In genomic region chr1:74773136-74773535, GRCm38 (mm10) we compare ENCODE assay signal across 8 mouse cellular contexts. TPM values are rescaled to one million over a fixed set of nuclear protein-coding genes. Genes with fewer than 3 reads are reported as not detected.
DNase-seq lines count a peak whose midpoint lies in the region; ATAC-seq and TF ChIP-seq lines count a peak whose summit lies in the region.

No protein-coding gene starts in this region.

- CTCF ChIA-PET in Patski (lab: Charles Lee) = interaction anchor here (0.9 to 1.5 kb wide), 2 partner anchors 15 to 32 kb away, joined by 4 to 5 read pairs; no protein-coding TSS in a partner anchor

- peak; percentile 75 for ATAC-seq in Patski
- ATAC-seq in intestine, postnatal 0 days = peak; percentile 79
- ATAC-seq in liver, embryonic 15.5 days (ENCODE audit: insufficient read depth) = peak; percentile 79

- POLR2A ChIA-PET in Patski (lab: Charles Lee) = interaction anchor here (0.7 kb wide), 1 partner anchor 101 kb away, joined by 3 read pairs; no protein-coding TSS in a partner anchor

- H3K4me1 ChIP-seq in intestine, postnatal 0 days (replicated peaks; ENCODE audit: control insufficient read depth, insufficient read depth, low read length) = no peaks in the 10 kb centered on the region; the same call in 1 of the 2 replicates
- peaks cover 7% of the 10 kb centered on the region for H3K4me1 ChIP-seq in liver, embryonic 15.5 days (replicated peaks)
- H3K4me1 ChIP-seq in thymus, adult 2 months (replicated peaks; ENCODE audit: control insufficient read depth, insufficient read depth, low read length) = peaks cover 10% of the 10 kb centered on the region; the same call in 1 of the 2 replicates

- no peak overlapping the region for H3K27ac ChIP-seq in intestine, postnatal 0 days (ENCODE audit: low read depth, low read length)
- H3K27ac ChIP-seq in liver, embryonic 15.5 days (replicated peaks) = no peak overlapping the region
- H3K27ac ChIP-seq in thymus, adult 2 months (ENCODE audit: control insufficient read depth, insufficient read depth, low read length) = no peak overlapping the region

- H3K9ac ChIP-seq in intestine, postnatal 0 days (ENCODE audit: low read depth, low read length) = no peak overlapping the region
- no peak overlapping the region for H3K9ac ChIP-seq in liver, embryonic 15.5 days

- no peaks in the 10 kb centered on the region for H3K36me3 ChIP-seq in intestine, postnatal 0 days (ENCODE audit: control insufficient read depth, insufficient read depth)
- no peaks in the 10 kb centered on the region for H3K36me3 ChIP-seq in liver, embryonic 15.5 days (replicated peaks)
- no peaks in the 10 kb centered on the region for H3K36me3 ChIP-seq in thymus, adult 2 months (ENCODE audit: control insufficient read depth, insufficient read depth, low read length)

- no peak for TF ChIP-seq CTCF in Patski (IDR thresholded peaks at IDR 0.05)
- TF ChIP-seq CTCF in intestine, postnatal 0 days (IDR thresholded peaks at IDR 0.05; ENCODE audit: low read depth) = no peak
- no peak for TF ChIP-seq CTCF in thymus, adult 2 months (IDR thresholded peaks at IDR 0.05; ENCODE audit: borderline replicate concordance, control insufficient read depth, extremely low read depth, insufficient read depth, low read length, poor library complexity)

- no peak for TF ChIP-seq POLR2A in thymus, adult 2 months (IDR thresholded peaks at IDR 0.05; ENCODE audit: control insufficient read depth, extremely low read depth, insufficient read depth, low read length, poor library complexity)

- peak overlapping the region; percentile 41; the same call in 1 of the 2 replicates for H3K4me3 ChIP-seq in intestine, postnatal 0 days (ENCODE audit: low read depth, low read length)
- H3K4me3 ChIP-seq in liver, embryonic 15.5 days (replicated peaks) = no peak overlapping the region
- H3K4me3 ChIP-seq in thymus, adult 2 months (ENCODE audit: control insufficient read depth, insufficient read depth, low read length) = no peak overlapping the region

- no peaks in the 10 kb centered on the region for H3K9me3 ChIP-seq in intestine, postnatal 0 days (ENCODE audit: control insufficient read depth)
- H3K9me3 ChIP-seq in liver, embryonic 15.5 days (replicated peaks) = no peaks in the 10 kb centered on the region

- DNase-seq in 3T3-L1 (ENCODE audit: low read depth, low spot score) (peak; percentile 77), Patski (ENCODE audit: low read depth, low spot score) (peak; percentile 13)
- peak; percentile 90 for DNase-seq in embryo, embryonic 11 days
- peak; percentile 86 to 92 for DNase-seq in heart, adult 18-20 months
- peak; percentile 80 for DNase-seq in neural tube, embryonic 10.5 days (ENCODE audit: extremely low spot score, low spot score)
- DNase-seq in thymus, adult 2 months = peak; percentile 63

- in situ Hi-C loops in Patski (cut with MboI; ENCODE audit: low pct_unique_long_range_greater_than_20kb) = no loop called here

- WGBS in intestine, postnatal 0 days = under 1% methylated on average over 15 of the region's 15 CpGs
- under 1% methylated on average over 15 of the region's 15 CpGs for WGBS in liver, embryonic 15.5 days (ENCODE audit: insufficient replicate concordance)
- under 1% methylated on average over 15 of the region's 15 CpGs for WGBS in thymus, adult 2 months

- peaks cover 45% of the 10 kb centered on the region for H3K27me3 ChIP-seq in Patski
- peaks cover 74% of the 10 kb centered on the region for H3K27me3 ChIP-seq in intestine, postnatal 0 days (replicated peaks; ENCODE audit: control insufficient read depth, insufficient read depth, low read length)
- H3K27me3 ChIP-seq in liver, embryonic 15.5 days = peaks cover 100% of the 10 kb centered on the region
- H3K27me3 ChIP-seq in thymus, adult 2 months (ENCODE audit: control insufficient read depth, insufficient read depth, low read length) = peaks cover 17% of the 10 kb centered on the region

- peak overlapping the region; percentile 78 for H3K4me2 ChIP-seq in intestine, postnatal 0 days (replicated peaks; ENCODE audit: low read depth)
- no peak overlapping the region for H3K4me2 ChIP-seq in liver, embryonic 15.5 days

RNA-seq across cellular contexts. Expression of gene Wnt6, which starts 1.4 kb away (rescaled TPM):
- polyA plus RNA-seq in Patski (2021) = not detected
- total RNA-seq in heart, adult 18-20 months (2021) = under 1 TPM; 0.18 to 0.30 TPM
- polyA plus RNA-seq in intestine, postnatal 0 days (2015; fragmentation: Nextera tagmentation; extraction: Ambion mirVana) = 0.33 and 0.66 TPM in 2 replicates
- polyA plus RNA-seq in liver, embryonic 15.5 days (2015; fragmentation: Nextera tagmentation; extraction: Ambion mirVana) = 0.09 TPM in 1 of 2 replicates, not detected in the other
- polyA plus RNA-seq in thymus, adult 2 months (2012; rRNA removed) = 1.8 and 1.9 TPM in 2 replicates

RNA-seq across cellular contexts. Expression of gene Wnt10a, which starts 18.2 kb away (rescaled TPM):
- not detected for polyA plus RNA-seq in Patski (2021)
- total RNA-seq in heart, adult 18-20 months (2021) = not detected
- polyA plus RNA-seq in intestine, postnatal 0 days (2015; fragmentation: Nextera tagmentation; extraction: Ambion mirVana) = not detected in 2 replicates
- not detected in 2 replicates for polyA plus RNA-seq in liver, embryonic 15.5 days (2015; fragmentation: Nextera tagmentation; extraction: Ambion mirVana)
- polyA plus RNA-seq in thymus, adult 2 months (2012; rRNA removed) = 5.0 and 5.3 TPM in 2 replicates

RNA-seq across cellular contexts. Expression of gene Prkag3, which starts 24.1 kb away (rescaled TPM):
- not detected for polyA plus RNA-seq in Patski (2021)
- total RNA-seq in heart, adult 18-20 months (2021) = 1 to 10 TPM; 1.4 to 1.7 TPM
- 0.08 and 0.09 TPM in 2 replicates for polyA plus RNA-seq in intestine, postnatal 0 days (2015; fragmentation: Nextera tagmentation; extraction: Ambion mirVana)
- 0.05 and 0.20 TPM in 2 replicates for polyA plus RNA-seq in liver, embryonic 15.5 days (2015; fragmentation: Nextera tagmentation; extraction: Ambion mirVana)
- 0.10 and 0.38 TPM in 2 replicates for polyA plus RNA-seq in thymus, adult 2 months (2012; rRNA removed)

RNA-seq across cellular contexts. Expression of gene Cyp27a1, which starts 59.8 kb away (rescaled TPM):
- not detected for polyA plus RNA-seq in Patski (2021)
- 10 to 100 TPM; 11.0 to 15.5 TPM for total RNA-seq in heart, adult 18-20 months (2021)
- polyA plus RNA-seq in intestine, postnatal 0 days (2015; fragmentation: Nextera tagmentation; extraction: Ambion mirVana) = 4.6 and 6.3 TPM in 2 replicates
- 5.8 TPM in 2 replicates for polyA plus RNA-seq in liver, embryonic 15.5 days (2015; fragmentation: Nextera tagmentation; extraction: Ambion mirVana)
- 9.5 and 10.7 TPM in 2 replicates for polyA plus RNA-seq in thymus, adult 2 months (2012; rRNA removed)

Comparison
In these comparisons a context has a peak if more than half of its experiments do, and no peak if none do; other contexts are left out.
1. DNase-seq: peak in every context shown above with its lines; median percentile 90 in embryo, embryonic 11 days; 89 in heart, adult 18-20 months; 80 in neural tube, embryonic 10.5 days; 77 in 3T3-L1; 63 in thymus, adult 2 months; 13 in Patski.